Mouse (Mus musculus): ENCODE measurements around the gene Gm10309.

DNA sequence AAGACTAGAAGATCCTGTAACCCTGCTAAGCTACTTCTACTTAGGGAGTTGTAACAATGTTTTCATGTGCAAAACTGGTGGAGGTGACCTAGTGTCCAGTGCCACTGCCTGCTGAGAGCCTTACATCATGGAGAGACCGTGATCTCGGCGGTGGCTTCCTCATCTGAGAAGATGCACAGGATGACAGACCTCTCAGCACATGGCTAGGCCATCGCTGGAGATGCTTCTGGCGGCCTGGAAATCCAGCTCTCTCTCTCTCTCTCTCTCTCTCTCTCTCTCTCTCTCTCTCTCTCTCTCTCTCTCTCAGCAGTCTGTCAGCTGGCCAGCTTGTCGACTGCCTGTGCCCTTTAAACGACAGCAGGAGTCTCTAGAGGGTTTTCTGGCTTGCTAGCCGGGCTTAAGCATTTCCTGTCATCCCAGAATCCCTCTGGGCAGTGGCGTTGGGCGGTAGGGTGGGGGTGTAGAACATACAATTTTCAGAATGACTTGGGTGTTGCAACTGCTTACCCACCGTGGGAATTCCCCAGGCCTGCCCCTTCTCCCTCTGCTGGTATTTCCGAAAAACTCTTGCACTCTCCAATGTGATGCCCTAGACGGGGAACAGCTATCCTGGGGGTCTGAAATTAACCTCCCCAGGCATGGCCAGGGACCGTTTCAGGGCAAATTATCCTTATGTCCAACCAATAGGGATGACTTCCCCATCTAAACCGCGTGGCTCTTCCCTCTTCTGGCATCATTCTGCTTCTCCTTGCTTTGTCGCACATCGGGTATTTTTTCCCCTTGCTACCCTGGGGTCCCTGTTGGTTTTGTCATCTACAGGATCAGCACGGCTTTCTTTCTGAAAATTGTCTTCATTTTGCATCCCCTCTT is 2.5 kb upstream of the Gm10309 start:
- TF ChIP-seq GATA1 (IDR thresholded peaks at IDR 0.05; ENCODE audit: borderline replicate concordance, low read length) (no peak), FLI1 (IDR thresholded peaks at IDR 0.05; ENCODE audit: low read length) (no peak)

Measured in megakaryocyte, embryonic 14.5 days (primary cell).